Mouse (Mus musculus) right cerebral cortex, postnatal 25 days (tissue): ENCODE results near the gene Rps15a.

ENCODE experiments used
- DNase-seq: peaks from one replicate; pipeline ENCODE4 v3.0.0; 2022

The Rps15a gene

GRCm38 (mm10) chr7:118113541-118114297 is 2.3 kb downstream of the Rps15a start:
- DNase-seq = no peak

GRCm38 (mm10) chr7:118111128-118111527 is 4.9 kb downstream of the Rps15a start:
- DNase-seq = no peak

GRCm38 (mm10) chr7:118107671-118108070 is 8.3 kb downstream of the Rps15a start:
- DNase-seq = no peak

- no peak for DNase-seq
Observed at GRCm38 (mm10) chr7:118104458-118105052, 11.4 kb downstream of the Rps15a start.

- no peak for DNase-seq
Observed at GRCm38 (mm10) chr7:118103462-118104379, 12.3 kb downstream of the Rps15a start.

- no peak for DNase-seq
Observed at GRCm38 (mm10) chr7:118102678-118103461, 13.1 kb downstream of the Rps15a start.

GRCm38 (mm10) chr7:118102231-118102630 is 13.8 kb downstream of the Rps15a start:
- DNase-seq = no peak

GRCm38 (mm10) chr7:118097615-118098014 is 18.4 kb downstream of the Rps15a start:
- DNase-seq = no peak

- no peak for DNase-seq
Observed at GRCm38 (mm10) chr7:118079987-118080386, 36.0 kb downstream of the Rps15a start.

GRCm38 (mm10) chr7:118079097-118079496 is 36.9 kb downstream of the Rps15a start:
- DNase-seq = no peak

GRCm38 (mm10) chr7:118067261-118067660 is 48.7 kb downstream of the Rps15a start:
- peak; percentile 5 for DNase-seq

GRCm38 (mm10) chr7:118056300-118056699 is 59.7 kb downstream of the Rps15a start:
- DNase-seq = no peak
